Mouse (Mus musculus): ENCODE results near the gene Sspo.
A peak's percentile ranks its signal among the peaks of the same experiment; 100 is the strongest.
"Not testable (repeated sequence)": the region's sequence is repeated elsewhere in the genome, so short reads cannot be mapped to it uniquely, and the experiment has no call there.

Sspo gene

GRCm38 (mm10) chr6:48487747-48488725 lies 40.0 kb downstream of the Sspo start:
- no peak for DNase-seq (ENCODE audit: low spot score)

- no peak for DNase-seq (ENCODE audit: low spot score)
Measured at GRCm38 (mm10) chr6:48489741-48490140, 41.7 kb downstream of the Sspo start.

- no peak for DNase-seq (ENCODE audit: low spot score)
Measured at GRCm38 (mm10) chr6:48491361-48491760, 43.3 kb downstream of the Sspo start.

GRCm38 (mm10) chr6:48493136-48493730 lies 45.2 kb downstream of the Sspo start:
- DNase-seq (ENCODE audit: low spot score), result no peak

GRCm38 (mm10) chr6:48497521-48497920 lies 49.5 kb downstream of the Sspo start:
- no peak for DNase-seq (ENCODE audit: low spot score)

DNA sequence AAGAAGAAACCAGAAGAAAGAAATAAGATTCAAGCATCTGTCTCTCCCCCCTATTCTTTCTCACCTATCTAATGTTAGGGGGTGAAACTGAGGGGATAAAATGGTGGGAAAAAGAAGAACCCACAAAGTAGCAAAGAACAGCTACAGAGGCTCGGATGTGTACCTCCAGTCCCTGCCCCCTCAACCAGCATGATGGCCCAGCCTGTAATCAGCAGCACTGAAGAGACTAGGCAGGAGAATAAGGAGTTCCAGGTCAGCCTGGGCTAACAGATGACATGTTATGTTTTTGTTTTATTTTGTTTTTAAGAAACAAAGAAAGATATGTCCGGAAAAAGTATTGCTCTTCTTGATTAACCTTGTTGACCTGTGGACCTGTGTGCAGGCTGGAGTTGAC lies 55.8 kb downstream of the Sspo start:
- DNase-seq (ENCODE audit: low spot score), result no peak

DNA sequence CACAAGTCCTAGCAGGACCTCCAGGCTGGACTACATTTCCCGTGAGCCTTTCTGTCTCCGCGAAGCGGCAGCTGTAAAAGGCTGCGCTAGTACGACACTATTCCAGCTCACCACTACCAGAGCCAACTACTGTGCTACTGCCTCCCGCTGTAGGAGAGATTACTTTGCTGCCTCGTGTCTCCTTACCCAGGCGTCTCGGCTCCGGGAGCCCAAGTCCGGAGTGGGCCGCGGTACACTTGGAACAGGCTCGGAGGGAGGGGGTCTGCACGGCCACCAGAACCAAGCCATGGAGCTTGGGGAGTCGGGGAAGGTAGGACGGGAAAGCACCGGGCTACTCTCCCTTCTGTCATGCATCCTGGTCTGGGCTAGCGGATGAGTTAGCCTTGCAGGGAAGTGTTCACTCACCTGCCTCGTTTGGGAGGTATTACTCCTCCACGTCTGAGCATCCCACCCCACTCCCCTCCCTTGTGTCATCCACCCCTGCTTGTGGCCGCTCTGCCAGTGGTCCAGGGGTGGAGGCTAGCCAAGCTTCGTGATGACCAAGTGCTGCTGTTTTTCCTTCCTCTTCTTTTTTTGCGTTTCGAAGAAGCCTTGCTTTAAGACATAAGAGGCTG lies 56.3 kb downstream of the Sspo start:
- peak; percentile 61 for DNase-seq (ENCODE audit: low spot score)

GRCm38 (mm10) chr6:48508087-48508486 lies 60.1 kb downstream of the Sspo start:
- no peak for DNase-seq (ENCODE audit: low spot score)

DNA sequence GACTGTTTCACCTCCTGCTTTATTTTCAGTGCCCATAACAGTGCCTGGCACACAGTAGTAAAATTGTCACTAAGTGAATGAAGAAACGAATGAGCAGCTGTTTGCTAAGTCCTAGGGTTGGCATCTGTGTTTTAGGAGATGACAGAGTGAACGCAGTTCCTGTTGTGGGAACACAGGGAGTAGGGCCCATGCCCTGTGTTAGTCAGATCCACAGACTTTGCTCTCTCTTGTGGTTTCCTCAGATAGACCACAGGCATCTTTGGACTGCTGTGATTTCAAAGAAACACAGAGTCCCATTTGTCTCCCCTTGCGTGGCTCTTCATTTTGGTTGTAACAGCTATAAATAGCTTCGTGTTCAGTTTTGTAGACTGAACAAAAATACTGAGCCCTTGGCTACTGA lies 62.4 kb downstream of the Sspo start:
- DNase-seq (ENCODE audit: low spot score), result no peak

- no peak for DNase-seq (ENCODE audit: low spot score)
Measured at GRCm38 (mm10) chr6:48511861-48512260, 63.8 kb downstream of the Sspo start.

DNA sequence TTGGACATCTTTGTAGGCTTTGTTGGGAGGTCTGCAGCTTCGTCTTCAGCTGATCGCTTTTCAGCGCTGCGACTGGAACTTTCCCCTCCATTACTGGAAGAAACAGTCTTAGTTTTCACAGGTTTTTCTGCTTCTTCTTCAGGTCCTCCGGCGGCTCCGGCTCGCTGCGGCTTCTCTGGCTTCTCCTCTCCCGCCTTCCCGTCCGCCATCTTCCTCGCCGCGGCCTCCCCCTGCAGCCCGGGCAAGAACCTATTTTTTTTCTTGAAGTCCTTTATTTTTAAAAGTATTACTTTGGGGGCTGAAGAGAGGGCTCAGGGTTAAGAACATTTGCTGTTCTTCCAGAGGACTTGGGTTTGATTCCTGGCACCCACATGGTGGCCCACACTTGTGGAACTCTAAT lies 76.9 kb downstream of the Sspo start:
- not testable (repeated sequence) for DNase-seq (ENCODE audit: low spot score)

DNA sequence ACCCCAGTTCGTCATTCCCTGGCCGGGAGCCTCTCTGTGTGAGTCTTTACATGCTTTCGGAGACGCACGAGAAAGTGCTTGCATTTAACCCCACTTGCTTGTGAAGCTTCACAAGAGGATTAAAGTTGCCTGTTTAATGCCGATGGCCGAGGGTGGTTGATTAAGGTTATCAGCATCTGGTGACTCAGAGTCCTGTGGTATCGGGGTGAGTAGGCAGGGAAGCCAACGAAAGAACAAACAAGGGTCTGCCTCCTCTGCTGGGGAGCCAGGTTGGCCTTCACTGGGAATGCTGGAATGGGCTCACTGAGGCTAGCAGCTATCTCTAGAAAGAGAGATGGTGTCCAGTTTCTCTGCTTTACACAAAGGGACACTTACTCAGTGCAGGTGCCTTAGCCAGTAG lies 79.9 kb downstream of the Sspo start:
- DNase-seq (ENCODE audit: low spot score), result no peak

GRCm38 (mm10) chr6:48529261-48529660 lies 81.2 kb downstream of the Sspo start:
- DNase-seq (ENCODE audit: low spot score), result no peak

- DNase-seq (ENCODE audit: low spot score), result no peak
Measured at GRCm38 (mm10) chr6:48529871-48530440, 81.9 kb downstream of the Sspo start.

DNA sequence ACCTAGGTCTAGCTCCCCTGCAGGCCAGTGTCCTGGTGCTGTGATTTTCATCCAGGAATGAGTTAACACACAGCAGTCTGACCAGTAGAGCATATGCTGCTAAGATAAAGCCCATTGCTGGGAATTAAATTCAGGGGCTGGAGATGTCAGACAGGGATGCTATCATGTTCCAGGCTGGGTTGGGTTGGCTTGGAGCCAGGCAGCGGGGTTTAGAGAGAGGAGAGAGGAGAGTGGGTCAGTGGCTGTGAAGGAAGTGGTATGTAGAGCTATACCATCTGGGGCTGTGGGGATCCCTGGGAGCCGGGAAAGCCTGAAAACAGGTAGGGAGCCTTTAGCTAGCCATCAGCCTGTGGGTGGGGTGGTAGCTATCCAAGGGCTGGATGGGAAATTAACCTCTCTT lies 82.8 kb downstream of the Sspo start:
- DNase-seq (ENCODE audit: low spot score), result no peak

- no peak for DNase-seq (ENCODE audit: low spot score)
Measured at GRCm38 (mm10) chr6:48533475-48533874, 85.4 kb downstream of the Sspo start.

DNA sequence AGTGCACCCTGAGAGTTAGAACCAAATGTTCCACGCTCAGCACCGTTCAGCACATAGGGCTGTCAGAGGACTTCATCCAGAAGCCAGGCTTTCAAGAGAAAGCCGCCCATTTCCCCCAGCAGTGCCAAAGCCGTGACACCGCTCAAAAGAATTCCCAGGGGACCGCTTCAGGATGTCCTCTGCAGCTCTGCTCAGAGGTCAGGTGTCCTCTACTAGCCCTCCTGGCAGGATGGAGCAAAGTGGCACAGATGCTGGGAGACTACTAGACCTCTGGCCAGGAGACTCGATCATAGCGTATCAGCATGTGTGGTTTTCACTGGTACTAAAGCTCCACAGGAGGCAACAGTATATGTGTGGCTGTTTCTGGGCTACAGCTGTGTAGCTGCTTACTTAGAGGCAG lies 86.9 kb downstream of the Sspo start:
- DNase-seq (ENCODE audit: low spot score), result no peak

DNA sequence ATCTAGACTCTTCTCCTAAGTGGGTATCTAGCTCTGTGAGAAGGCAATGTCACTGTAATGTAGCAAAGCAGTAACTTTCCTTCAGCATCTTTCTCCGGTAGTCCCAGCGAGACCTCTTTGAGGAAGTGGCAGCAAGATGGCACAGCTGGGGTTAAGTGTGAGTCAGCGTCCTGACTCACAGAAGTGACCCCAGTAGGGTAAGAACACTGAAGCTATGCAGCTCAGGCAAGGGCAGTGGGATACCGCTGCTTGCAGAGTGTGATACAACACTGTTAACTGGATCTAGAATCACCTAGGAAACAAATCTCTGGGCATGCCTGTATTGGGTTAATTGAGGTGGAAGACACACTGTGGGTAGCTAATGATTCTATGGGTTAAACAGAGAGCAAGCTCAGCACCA lies 88.1 kb downstream of the Sspo start:
- no peak for DNase-seq (ENCODE audit: low spot score)

DNA sequence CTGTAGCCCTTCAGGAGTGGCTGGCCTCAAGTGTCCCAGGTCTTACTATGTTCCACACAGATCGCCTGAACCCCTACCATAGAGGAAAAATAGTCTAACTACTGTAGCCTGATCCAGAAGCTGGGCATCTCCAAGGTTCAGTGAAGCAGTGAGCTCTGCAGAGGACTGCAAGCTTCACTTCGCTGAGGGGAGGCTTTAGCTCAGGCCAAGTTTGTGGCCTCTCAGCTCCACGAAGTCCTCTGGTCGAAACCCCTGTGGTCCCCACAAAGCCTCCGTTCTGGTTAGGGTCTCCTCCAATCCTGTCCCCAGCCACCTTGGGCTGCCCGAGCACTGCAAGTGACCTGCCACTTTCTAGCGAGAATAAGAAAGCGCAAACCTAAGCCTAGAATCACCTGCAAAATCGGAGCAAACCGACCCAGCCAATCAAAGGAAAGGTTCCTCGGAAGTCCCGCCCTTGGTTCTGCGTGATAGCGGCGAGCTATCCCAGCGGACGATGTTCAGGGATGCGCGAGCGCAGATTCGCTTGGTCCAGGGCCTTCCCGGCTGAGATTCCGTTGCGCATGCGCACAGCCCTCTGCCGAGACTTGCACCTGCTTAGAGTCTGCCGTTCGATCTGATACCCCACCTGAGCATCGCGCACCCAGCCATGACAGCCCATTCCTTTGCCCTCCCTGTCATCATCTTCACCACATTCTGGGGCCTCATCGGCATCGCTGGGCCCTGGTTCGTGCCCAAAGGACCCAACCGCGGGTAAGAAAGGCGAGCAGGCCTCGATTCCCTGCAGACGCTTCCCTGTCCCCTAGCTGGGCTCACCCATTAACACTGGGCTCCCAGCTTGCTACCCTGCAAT lies 89.3 kb downstream of the Sspo start, which contains the start of gene Atp6v0e2:
TSS of gene Atp6v0e2 (plus strand) at position 511 of the 850 bp plus-strand sequence.
- DNase-seq (ENCODE audit: low spot score), result peak; percentile 75

- peak; percentile 73 for DNase-seq (ENCODE audit: low spot score)
Measured at GRCm38 (mm10) chr6:48538841-48539737, 91.1 kb downstream of the Sspo start.

DNA sequence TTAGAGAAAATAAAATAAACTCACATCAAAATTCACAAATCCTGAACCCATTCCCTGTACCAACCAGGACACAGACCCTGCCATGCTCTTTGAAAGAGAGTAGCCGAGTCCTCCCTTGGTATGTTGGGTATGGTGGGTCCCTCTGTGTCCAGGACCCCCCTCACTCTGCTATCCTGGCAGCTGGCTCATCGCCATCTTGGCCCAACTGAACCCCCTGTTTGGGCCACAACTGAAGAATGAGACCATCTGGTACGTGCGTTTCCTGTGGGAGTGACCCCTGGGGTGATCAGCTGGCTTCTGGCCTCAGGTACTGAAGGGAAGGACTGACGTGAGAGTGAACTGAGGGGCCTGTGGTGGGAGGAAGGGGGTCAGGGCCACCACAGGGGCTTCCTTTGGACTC lies 91.8 kb downstream of the Sspo start:
- no peak for DNase-seq (ENCODE audit: low spot score)

Measured in urinary bladder, postnatal 25 days (tissue).